Mouse (Mus musculus): ENCODE results near the gene 4930430F08Rik. TPM values are rescaled to one million over a fixed set of nuclear protein-coding genes. Genes with fewer than 3 reads are reported as not detected.
"Not testable (repeated sequence)": the region's sequence is repeated elsewhere in the genome, so short reads cannot be mapped to it uniquely, and the experiment has no call there.

Gene 4930430F08Rik
- total RNA-seq (2021) = 1 to 10 TPM; 5.5 to 5.9 TPM
- long read RNA-seq, experiment 1, partial matches to known transcripts = 2 of 4 reads
- long read RNA-seq, experiment 1, other reads (novel, unspliced or antisense) = 1 of 4 reads
- long read RNA-seq, experiment 2, transcript 4930430F08Rik-201 (7 exons, 2,564 nt) = major isoform, 5 of 7 reads
- long read RNA-seq, experiment 2, partial matches to known transcripts = 0 of 7 reads
- long read RNA-seq, experiment 2, other reads (novel, unspliced or antisense) = 2 of 7 reads

GRCm38 (mm10) chr10:100590323-100590722 is at the start of gene 4930430F08Rik, which contains the start of gene 1700017N19Rik:
Gene 4930430F08Rik (minus strand): TSS chr10:100590423.
Gene 1700017N19Rik (plus strand): TSS chr10:100590484.
- no peak for DNase-seq
- intact Hi-C loops (cut with DNase I; ENCODE audit: low total_unique reads) = no loop called here

- peak; percentile 16 for DNase-seq
- intact Hi-C loops (cut with DNase I; ENCODE audit: low total_unique reads) = no loop called here
Observed at GRCm38 (mm10) chr10:100629762-100630438, 39.7 kb upstream of the 4930430F08Rik start.

GRCm38 (mm10) chr10:100622494-100622893 is 32.3 kb upstream of the 4930430F08Rik start:
- intact Hi-C loops (cut with DNase I; ENCODE audit: low total_unique reads) = no loop called here
- DNase-seq = no peak

- intact Hi-C loops (cut with DNase I; ENCODE audit: low total_unique reads) = no loop called here
Observed at GRCm38 (mm10) chr10:100620040-100620439, 29.8 kb upstream of the 4930430F08Rik start.

GRCm38 (mm10) chr10:100619474-100619873 is 29.3 kb upstream of the 4930430F08Rik start:
- no peak for DNase-seq
- intact Hi-C loops (cut with DNase I; ENCODE audit: low total_unique reads) = no loop called here

More at GRCm38 (mm10) chr10:100620040-100620439, 29.8 kb upstream of the 4930430F08Rik start:
- no peak for DNase-seq

GRCm38 (mm10) chr10:100617233-100617903 is 27.1 kb upstream of the 4930430F08Rik start:
- intact Hi-C loops (cut with DNase I; ENCODE audit: low total_unique reads) = no loop called here

GRCm38 (mm10) chr10:100604254-100604653 is 14.0 kb upstream of the 4930430F08Rik start:
- intact Hi-C loops (cut with DNase I; ENCODE audit: low total_unique reads) = no loop called here

More at GRCm38 (mm10) chr10:100617233-100617903, 27.1 kb upstream of the 4930430F08Rik start:
- no peak for DNase-seq

GRCm38 (mm10) chr10:100603511-100603910 is 13.3 kb upstream of the 4930430F08Rik start:
- intact Hi-C loops (cut with DNase I; ENCODE audit: low total_unique reads) = no loop called here
- DNase-seq = no peak

More at GRCm38 (mm10) chr10:100604254-100604653, 14.0 kb upstream of the 4930430F08Rik start:
- DNase-seq = no peak

- DNase-seq = no peak
- intact Hi-C loops (cut with DNase I; ENCODE audit: low total_unique reads) = no loop called here
Observed at GRCm38 (mm10) chr10:100598339-100598738, 8.1 kb upstream of the 4930430F08Rik start.

- intact Hi-C loops (cut with DNase I; ENCODE audit: low total_unique reads) = no loop called here
- DNase-seq = peak; percentile 88
Observed at GRCm38 (mm10) chr10:100588932-100589388, 1.3 kb downstream of the 4930430F08Rik start.

GRCm38 (mm10) chr10:100588524-100588923 is 1.7 kb downstream of the 4930430F08Rik start:
- intact Hi-C loops (cut with DNase I; ENCODE audit: low total_unique reads) = no loop called here
- DNase-seq = no peak

GRCm38 (mm10) chr10:100584178-100584577 is 6.0 kb downstream of the 4930430F08Rik start:
- DNase-seq = no peak
- intact Hi-C loops (cut with DNase I; ENCODE audit: low total_unique reads) = no loop called here

- intact Hi-C loops (cut with DNase I; ENCODE audit: low total_unique reads) = no loop called here
Observed at GRCm38 (mm10) chr10:100575294-100575693, 14.9 kb downstream of the 4930430F08Rik start.

GRCm38 (mm10) chr10:100574505-100575149 is 15.6 kb downstream of the 4930430F08Rik start:
- DNase-seq = no peak
- intact Hi-C loops (cut with DNase I; ENCODE audit: low total_unique reads) = no loop called here

More at GRCm38 (mm10) chr10:100575294-100575693, 14.9 kb downstream of the 4930430F08Rik start:
- DNase-seq = no peak

GRCm38 (mm10) chr10:100571707-100572106 is 18.5 kb downstream of the 4930430F08Rik start:
- intact Hi-C loops (cut with DNase I; ENCODE audit: low total_unique reads) = no loop called here
- no peak for DNase-seq

- intact Hi-C loops (cut with DNase I; ENCODE audit: low total_unique reads) = no loop called here
- no peak for DNase-seq
Observed at GRCm38 (mm10) chr10:100564112-100564511, 26.1 kb downstream of the 4930430F08Rik start.

- intact Hi-C loops (cut with DNase I; ENCODE audit: low total_unique reads); DNase-seq: not testable (repeated sequence)
Observed at GRCm38 (mm10) chr10:100560194-100560883, 29.9 kb downstream of the 4930430F08Rik start.

- intact Hi-C loops (cut with DNase I; ENCODE audit: low total_unique reads) = no loop called here
Observed at GRCm38 (mm10) chr10:100556566-100557175, 33.6 kb downstream of the 4930430F08Rik start.

More at GRCm38 (mm10) chr10:100556566-100557175, 33.6 kb downstream of the 4930430F08Rik start:
- DNase-seq = no peak

All from gastrocnemius, postnatal 14 days (tissue).